Mouse (Mus musculus) hematopoietic stem cell, adult 5-6 weeks (primary cell): Measurements from ENCODE around the gene Kcnh1. TPM values are rescaled to one million over a fixed set of nuclear protein-coding genes. Genes with fewer than 3 reads are reported as not detected.

Source experiments
- ATAC-seq, 2 experiments: fragments of 125-278 bp in 1 of 2; replicated peaks in 1 of 2; 2 replicates each; pipeline ENCODE4 v1.8.0; 2016 to 2017; ENCODE audit warnings: inconsistent platforms in 2 of 2, mild to moderate bottlenecking in 2 of 2, moderate number of reproducible peaks in 2 of 2, low read depth in 1 of 2, moderate TSS enrichment in 1 of 2; ENCODE audit not compliant: low FRiP score in 2 of 2, poor library complexity in 2 of 2, severe bottlenecking in 2 of 2, insufficient read depth in 1 of 2, low TSS enrichment in 1 of 2
- total RNA-seq: library from RNA; stranded (forward); fragments of 172-1452, 232-1000 nt; gene quantifications from 2 replicates; pipeline ENCODE4 v1.2.3, GENCODE M21; 2017

Gene Kcnh1
- total RNA-seq, 1 experiment from 2014 or later = not detected

DNA sequence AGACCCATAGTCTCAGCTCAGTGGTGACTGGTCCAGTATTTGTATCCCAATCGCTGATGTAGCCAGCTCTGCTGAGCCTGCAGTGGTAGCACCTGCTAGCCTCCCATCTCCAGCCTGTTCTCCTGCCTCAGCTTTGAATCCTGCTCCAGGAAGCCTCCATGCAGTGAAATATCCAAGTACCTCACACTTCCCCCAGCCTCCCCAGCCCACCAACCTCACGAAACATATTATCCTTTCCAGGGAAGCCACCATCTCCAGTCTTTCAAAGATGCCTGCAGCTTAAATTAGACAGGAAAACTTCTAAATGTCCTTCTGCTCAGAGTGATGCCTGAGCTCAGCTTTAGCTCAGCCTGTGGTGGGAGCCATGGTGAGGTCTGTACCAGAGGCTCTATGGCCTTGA is 168.6 kb downstream of the Kcnh1 start:
- ATAC-seq = no peak

DNA sequence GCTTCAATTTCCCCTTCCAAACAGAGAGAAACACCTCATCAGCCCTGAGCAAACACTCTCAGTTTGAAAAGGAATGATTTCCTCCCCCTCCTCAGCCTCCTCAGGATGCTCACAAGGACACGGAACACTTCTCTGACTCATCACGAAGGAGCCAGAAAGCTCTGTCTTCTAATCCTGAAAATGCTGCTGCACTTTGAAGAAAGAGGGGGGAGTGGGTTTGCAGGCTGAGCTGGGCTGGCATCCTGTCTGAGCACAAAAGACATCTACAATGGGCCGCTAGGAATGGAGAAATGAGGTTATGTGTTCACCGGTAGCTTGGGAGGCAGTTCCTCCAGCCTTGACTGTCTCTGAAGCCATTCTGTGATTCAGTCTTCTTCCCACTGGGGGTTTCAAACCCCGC is 177.8 kb downstream of the Kcnh1 start:
- no peak for ATAC-seq

DNA sequence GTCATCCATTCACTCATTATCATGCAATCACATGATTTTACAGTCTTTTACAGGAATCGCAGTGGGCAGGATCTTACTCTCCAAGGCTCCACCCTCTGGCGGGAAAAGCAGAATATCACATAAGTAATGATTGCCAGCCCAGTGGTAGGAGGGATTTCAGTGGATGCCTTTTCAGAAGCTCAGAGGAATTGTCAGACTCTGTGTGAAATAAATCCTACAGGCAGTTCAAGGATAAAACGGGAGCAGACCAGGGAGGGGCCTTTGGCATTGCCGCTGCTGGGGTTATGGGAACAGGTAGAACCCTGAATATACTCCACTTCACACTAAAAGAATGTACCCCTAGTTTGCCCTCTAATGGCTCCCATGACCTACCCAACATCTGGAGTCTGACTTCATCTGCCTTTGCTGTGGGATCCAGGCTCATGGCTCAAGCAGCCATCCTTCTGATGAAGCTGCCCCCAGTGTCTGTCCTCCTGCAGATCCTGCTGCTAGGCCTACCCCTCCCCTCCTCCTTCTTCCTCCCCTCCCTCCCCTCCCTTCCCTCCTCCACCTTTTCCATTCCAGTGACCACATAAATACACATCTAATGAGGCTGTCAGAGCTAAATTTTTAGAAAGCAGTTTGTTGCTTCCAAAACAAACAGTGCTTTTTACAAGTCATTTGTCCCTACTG is 181.5 kb downstream of the Kcnh1 start:
- ATAC-seq = no peak

DNA sequence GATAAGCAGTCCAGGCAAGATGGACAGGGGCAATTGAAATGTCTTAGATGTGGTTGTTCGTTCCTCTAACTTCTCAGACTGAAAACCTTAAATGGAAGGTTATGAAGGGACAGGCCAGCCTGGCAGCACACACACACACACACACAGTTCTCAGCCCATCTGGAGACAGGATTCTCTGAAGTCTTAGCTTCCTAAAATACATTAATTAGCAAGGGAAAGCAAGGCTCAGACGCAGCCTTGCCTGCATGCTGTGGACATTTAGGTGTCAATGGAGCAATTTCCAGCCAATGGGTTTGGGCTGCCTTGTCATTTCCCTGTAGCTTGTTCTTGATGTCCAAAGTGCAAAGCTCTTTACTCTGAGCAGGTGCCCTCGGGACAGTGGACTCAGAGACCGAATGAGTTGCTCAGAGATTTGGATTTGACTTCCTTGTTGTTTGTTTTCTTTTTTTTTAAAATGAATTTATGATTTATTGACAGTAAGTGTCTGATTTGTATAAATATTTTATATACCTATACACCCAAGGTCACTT is 188.0 kb downstream of the Kcnh1 start:
- no peak for ATAC-seq

DNA sequence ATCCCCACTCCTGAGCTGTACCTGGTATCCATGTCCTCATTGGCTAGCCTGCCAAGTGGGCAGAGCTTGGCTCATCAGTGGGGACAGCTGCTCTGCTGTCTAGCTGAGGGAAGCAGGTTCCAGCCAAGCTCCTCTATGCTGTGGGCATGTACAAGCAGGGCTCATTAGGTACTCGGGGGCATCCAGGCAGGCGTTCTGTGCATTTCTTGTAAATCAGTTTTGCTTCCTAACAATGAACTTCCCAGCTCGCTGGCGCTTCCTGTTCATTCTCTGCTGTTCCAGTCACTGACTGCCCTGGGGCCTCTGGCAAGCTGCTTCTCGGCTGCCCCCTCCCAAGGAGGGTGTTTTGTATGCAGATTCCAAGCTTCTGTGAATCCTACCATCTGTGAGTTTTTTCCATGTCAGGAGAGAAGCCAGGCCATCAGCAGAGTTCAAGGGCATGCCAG is 190.0 kb downstream of the Kcnh1 start:
- ATAC-seq = no peak

DNA sequence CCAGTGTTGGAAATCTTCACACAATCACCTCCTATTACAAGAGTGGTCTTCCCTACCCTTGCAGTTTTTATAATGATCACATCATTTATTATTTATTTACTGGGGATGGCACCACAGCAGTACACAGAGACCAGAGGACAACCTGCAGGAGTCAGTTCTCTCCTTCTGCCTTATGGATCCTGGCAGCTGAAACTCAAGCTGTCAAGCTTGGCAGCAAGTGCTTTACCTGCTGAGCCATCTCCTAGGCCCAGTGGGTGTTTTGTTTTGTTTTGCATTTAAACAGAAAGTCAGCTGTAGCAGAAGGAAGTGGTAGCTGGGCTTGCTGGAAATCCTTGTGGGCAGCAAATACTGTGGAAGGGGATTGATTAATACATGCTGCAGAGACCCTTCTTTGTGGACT is 197.1 kb downstream of the Kcnh1 start:
- no peak for ATAC-seq

DNA sequence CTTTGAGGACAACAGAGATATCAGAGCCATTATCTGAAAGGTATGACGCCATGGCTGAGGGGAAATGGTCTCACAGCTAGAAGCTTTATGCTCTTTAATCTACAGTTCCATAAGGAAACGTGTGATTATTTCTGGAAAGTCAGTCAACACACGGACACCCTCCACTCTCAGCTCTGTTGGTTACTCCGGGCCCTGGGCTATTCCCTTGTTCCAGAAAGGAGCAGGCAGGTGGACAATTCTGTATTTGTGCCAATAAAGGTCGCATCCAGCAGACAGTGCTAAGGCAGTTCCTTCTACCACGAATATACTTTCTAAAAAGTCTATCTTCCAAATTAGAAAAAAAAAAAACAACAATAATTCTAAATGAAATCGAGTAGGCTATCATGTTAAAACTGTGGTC is 200.5 kb downstream of the Kcnh1 start:
- no peak for ATAC-seq

DNA sequence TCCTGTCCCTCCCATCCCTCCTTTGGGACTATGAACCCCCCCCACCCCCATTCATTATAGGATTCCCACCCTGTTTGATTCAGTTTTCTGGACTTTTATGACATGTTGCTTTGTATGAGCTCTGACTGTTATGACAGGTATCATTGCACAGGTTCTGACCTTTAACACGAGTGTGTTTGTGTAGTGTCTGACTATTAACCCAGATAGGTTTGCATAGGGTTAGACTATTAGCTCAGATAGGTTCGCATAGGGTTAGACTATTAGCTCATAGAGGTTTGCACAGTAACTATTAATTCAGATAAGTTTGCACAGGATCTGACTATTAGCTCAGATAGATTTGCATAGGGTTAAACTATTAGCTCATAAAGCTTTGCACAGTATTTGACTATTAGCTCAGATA is 201.7 kb downstream of the Kcnh1 start:
- ATAC-seq = no peak

DNA sequence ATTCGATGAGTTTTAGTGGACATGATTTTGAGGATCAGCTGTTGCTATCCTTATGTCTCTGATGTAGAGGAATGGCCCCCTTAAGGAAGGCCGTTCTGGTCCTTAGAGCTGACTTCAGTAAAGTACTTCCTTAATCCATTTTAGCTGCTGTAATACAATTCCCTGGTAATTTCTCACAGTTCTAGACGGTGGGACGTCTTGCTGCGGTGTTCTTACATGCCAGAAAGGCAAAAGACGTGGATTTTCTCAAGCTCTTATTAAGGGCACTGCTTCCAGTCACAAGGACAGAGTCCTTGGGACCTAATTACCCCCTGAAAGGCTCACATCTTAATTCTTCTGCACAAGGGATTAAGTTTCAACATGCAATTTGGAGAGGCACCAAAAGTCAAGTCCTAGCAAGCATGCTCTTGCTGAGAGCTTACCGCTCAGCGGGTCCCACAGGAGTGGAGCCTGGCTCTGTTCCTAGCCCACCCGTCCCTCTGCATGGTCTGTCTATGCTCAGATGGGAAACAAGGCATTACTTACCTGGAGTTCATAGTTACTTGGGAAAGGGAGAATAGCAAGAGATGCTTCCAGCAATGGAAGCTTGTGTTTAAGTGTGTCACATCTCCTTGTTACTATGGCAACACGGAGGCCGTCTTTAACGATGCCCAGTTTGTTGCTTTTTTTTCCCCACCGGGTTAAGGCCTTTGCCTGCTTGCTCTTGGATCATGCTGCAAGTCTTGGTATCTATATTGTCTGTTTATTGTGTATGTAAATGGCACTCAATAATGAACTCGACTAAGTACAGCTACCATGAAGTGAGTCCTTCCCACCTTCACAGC is 209.3 kb downstream of the Kcnh1 start:
- ATAC-seq = no peak

DNA sequence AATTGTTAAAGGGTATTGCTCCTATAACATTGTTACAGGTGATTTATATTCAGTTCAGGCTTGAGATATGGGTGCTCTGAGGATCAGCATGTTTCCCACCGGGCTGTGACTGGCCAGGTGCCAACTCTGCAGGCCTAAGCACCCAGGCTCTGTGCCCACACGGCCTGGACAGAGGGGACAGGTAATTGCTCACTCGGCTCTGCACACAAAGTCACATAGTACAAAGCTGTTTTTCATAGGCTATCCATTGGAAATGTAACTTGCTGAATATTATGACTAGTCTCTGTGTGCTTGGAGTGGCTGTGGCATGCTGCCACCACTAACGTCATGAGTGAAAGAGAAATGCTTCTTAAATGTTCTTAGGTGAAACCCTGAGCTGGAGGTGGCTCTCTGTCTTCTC is 210.4 kb downstream of the Kcnh1 start:
- ATAC-seq = no peak

DNA sequence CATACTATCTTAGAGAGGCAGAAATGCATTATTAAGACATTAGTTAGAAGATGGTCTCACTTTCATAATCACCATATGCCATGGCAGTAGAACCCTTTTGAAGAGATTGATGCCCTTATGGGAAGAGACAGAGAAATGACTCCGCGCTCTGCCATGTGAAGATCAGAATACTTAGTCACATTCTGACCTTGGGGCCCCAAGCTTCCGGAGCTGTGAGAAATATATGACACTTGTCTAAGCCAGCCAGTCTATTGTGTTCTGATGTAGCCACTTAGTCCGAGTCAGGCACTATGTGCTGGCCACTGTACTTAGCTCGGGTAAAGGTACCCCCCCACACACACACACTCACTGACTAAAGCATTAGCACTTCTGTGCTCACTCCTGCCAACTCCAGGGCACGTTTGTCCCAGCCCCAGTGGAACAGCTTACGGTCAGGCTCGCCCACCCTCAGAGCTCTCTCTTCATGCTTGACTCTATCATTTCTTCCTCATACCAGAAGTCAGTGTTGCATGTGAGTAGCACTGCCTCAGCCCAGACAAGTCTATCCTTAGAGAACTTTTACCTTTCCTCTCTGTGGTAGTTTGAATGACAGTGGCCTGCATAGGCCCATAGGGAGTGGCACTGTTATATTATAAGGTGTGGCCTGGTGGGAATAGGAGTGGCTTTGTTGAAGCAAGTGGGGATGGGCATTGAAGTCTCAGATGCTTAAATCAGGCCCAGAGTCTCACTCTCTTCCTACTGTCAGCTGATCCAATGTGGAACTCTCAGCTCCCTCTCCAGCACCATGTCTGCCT is 212.5 kb downstream of the Kcnh1 start:
- ATAC-seq = no peak

DNA sequence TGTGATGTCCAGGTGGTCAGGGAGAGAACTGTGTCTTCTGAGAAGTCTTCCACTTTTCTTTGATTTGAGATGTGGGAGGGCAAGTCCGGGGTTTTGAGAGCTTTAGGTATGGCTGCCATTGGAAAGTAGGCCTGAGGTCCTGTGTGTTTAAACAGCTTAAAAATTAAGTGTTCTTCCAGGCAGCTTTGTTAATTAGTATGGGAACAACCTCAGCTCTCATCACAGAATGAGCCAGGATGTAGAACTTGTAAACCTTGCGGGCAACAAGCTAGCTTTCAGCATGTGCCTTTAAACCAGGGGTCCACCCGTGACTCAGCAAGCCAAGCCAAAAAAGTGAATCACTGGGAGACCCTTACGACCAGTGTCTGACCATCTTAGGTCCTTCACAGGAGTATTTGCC is 214.6 kb downstream of the Kcnh1 start:
- no peak for ATAC-seq

DNA sequence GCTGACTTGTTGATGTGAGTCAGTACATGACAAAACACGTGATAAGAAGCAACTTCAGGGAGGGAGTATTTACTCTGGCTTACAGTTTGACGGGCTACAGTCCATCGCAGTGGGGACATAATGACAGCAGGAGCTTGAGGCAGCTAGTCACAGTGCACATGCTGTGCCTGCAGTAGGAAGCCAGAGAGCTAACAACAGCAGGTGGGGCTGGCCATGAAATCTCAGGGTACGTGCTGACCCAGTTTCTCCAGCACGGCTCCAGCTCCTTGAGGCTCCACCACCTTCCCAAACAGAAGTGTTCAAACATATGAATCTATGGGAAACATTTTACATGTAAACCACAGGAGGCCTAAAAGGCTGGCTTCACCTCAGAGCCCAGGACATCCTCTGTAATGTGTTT is 216.0 kb downstream of the Kcnh1 start:
- no peak for ATAC-seq

DNA sequence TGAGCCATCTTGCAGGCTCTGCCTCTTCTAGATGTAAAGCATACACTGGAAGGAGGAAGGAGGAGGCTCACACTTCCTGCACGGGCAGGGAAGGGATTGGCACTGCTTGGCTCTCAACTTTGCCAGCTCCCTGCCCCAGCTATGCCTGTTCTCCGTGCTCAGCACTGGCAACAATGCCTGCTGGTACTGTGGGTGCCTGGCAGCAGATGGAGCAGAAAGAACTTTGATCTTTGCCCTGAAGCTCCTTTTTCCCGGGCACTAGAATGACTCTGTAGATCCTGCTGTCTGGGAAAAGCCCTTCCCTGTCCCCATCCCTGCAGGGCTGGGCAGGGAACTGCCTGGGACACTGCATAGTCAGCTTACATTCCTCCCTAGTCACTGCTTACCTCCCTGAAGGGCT is 225.2 kb downstream of the Kcnh1 start:
- no peak for ATAC-seq

DNA sequence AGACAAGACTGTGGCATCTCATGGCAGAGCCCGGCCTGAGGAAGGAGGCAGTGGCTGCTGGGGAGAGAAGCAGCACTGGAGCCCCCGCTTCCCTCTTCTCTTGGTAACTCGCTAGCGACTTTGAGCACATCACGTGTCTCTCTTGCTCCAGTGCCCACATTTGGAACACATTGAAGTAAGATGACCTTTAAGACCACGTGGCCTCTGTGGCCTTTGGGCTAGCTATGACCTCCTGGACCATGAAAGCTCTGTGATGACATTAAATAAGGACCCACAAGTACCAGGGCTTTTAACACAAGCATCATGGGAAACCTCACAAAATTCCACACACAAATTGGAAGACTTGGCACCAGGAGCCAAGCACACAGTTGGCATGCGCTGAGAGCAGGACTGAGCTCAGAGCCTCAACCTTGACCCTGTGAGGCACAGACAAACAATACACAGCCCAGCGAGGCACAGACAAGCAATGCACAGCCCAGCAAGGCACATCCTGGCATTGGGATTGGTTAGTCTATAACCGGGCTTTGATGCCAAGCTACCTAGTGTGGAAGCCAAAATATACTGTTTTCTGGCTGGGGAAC is 225.8 kb downstream of the Kcnh1 start:
- no peak for ATAC-seq

DNA sequence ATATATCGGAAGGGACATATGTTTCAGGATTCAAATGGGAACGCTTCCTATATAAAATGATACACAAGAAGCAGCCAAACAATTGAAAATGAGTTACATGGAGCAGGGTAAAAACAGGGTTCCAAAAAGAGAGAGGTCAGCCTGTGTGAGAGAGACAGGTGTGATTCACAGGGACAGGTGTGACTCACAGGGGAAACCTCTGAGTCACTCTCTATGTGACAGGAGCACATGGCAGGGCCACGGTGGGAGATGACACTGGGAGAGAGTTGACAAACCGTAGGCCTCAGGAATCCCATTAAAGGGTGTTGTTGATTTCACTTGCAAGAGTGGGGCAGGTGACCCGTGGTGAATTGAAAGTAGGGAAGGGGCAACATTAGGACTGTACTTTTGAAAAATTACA is 228.6 kb downstream of the Kcnh1 start:
- no peak for ATAC-seq

DNA sequence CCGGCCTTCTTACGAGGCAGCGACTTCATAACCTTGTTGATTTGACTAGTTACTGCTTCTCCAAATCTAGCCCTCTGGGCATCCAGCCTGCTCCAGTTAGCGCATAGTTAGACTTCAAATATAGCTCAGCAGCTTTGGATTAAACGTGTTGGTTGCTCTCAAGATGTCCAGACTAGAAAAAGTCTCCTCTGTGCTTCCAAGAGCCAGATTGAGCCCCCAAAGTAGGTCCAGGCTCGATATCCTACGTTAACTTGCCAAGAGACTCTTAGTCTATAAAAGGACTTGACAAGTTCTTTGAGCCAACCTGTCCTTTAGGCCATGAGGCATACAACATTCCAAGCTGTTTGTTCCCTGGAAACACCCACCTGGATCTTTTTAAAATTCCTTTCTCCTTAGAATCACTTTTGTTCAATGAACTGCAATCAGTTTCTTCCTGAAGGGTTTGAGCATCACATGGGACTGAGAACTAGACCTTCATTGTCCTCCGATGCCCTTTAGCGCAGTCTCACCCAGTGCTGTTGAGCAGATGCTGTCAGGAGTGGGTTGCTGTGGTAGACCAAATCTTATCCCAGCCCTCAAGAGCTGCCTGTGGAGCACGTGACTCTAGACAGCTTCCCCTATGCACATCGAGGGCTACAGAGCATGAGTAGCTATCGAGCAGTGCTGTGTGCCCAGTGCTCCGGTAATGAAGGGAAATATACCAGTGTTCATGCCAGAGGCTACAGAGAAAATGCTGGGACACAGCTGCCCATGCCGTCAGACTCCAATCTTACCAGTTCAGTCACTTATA is 231.0 kb downstream of the Kcnh1 start:
- no peak for ATAC-seq
